Mouse (Mus musculus) neutrophil, adult 59 days (primary cell): Measurements from ENCODE around the gene Pon1. TPM values are rescaled to one million over a fixed set of nuclear protein-coding genes. Genes with fewer than 3 reads are reported as not detected.

Source experiments
- total RNA-seq, 2 experiments: library from RNA; stranded (reverse); gene quantifications; 1 replicate in 1 of 2; 2 replicates in 1 of 2; pipeline ENCODE4 v1.2.4; 2023

The Pon1 gene
- not detected for total RNA-seq

GRCm38 (mm10) chr6:5193693-5194092 lies at the start of gene Pon1:
Pon1 (minus strand) TSS chr6:5193946.

Other genes with a start within 250 kb of the Pon1 start
- 1 to 10 TPM; 4.6 to 6.7 TPM for gene Pon3, start 62.3 kb upstream of the Pon1 start, total RNA-seq
- 10 to 100 TPM; 24.5 to 26.0 TPM for gene Pon2, start 104.5 kb upstream of the Pon1 start, total RNA-seq
- gene Asb4, start 189.4 kb upstream of the Pon1 start, total RNA-seq = under 1 TPM in 1 of 2 experiments, not detected in 1; 0.13 TPM